Mouse (Mus musculus) bone marrow macrophage, adult 2 months (primary cell): ENCODE measurements around the gene Vax2. TPM values are rescaled to one million over a fixed set of nuclear protein-coding genes. Genes with fewer than 3 reads are reported as not detected.
A peak's percentile ranks its signal among the peaks of the same experiment; 100 is the strongest.

ENCODE experiments used
- H3K27ac ChIP-seq: 2 replicates; pipeline ENCODE4 v1.5.1; 2012; ENCODE audit warnings: low read depth, low read length; ENCODE audit not compliant: insufficient read depth
- H3K4me1 ChIP-seq: 2 replicates; pipeline ENCODE4 v1.6.1; 2012; ENCODE audit warnings: low read length; ENCODE audit not compliant: control insufficient read depth, insufficient read depth
- H3K4me3 ChIP-seq: 2 replicates; pipeline ENCODE4 v1.5.1; 2012; ENCODE audit warnings: mild to moderate bottlenecking, low read length, moderate library complexity; ENCODE audit not compliant: insufficient read depth
- CTCF ChIP-seq: IDR thresholded peaks from 2 replicates; pipeline ENCODE4 v1.5.1; 2012; ENCODE audit warnings: low read depth, mild to moderate bottlenecking, low read length, moderate library complexity
- POLR2A ChIP-seq: IDR thresholded peaks from 2 replicates; pipeline ENCODE4 v1.6.1; 2012; ENCODE audit warnings: mild to moderate bottlenecking, low read depth, low read length, borderline replicate concordance
- polyA plus RNA-seq: library from polyadenylated mRNA; stranded (reverse); fragments of >200 nt; gene quantifications from 2 replicates; pipeline ENCODE4 v1.2.4, GENCODE M21; 2012; ENCODE audit not compliant: missing spikeins, insufficient read depth, insufficient read length

The Vax2 gene
- polyA plus RNA-seq, 1 experiment: not detected

DNA sequence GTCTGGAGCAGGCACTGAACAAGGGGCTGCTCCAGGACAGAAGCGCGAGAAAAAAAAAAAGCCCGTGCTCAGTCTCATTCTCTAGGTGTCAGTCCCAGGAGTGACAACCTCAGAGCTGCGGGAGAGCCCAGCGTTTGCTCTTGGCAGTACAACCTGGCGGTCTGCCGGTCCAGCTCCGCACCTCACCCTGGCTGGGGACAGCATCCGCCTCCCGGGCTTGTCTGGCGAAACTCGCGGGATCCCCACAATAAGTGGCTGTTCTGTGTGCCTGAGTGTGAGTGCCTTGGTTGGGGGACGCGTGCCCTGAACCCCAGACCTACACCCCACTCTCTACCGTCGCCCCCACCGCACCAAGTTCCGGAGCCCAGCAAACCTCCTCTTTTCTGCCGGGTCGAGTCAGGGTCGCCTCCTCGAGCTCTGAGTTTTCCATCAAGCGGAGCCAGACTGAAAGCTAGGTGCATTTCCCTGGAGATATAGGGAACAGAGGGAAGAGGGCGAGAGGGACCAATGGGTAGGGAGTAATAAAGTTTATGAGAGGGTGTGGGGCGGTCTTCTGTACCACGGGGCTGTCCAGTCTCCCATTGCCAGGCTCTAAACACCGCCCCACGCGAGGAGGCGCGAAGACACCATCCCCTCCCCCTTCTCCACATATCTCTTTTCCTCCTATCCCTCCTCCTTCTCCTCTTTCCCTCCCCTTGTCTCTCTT lies 550 bp upstream of the Vax2 start:
- TF ChIP-seq CTCF (no peak), POLR2A (no peak)
- no peaks in the 10 kb centered on the region for H3K4me1 ChIP-seq
- peak overlapping the region; percentile 35 for H3K4me3 ChIP-seq
- H3K27ac ChIP-seq: no peak overlapping the region

DNA sequence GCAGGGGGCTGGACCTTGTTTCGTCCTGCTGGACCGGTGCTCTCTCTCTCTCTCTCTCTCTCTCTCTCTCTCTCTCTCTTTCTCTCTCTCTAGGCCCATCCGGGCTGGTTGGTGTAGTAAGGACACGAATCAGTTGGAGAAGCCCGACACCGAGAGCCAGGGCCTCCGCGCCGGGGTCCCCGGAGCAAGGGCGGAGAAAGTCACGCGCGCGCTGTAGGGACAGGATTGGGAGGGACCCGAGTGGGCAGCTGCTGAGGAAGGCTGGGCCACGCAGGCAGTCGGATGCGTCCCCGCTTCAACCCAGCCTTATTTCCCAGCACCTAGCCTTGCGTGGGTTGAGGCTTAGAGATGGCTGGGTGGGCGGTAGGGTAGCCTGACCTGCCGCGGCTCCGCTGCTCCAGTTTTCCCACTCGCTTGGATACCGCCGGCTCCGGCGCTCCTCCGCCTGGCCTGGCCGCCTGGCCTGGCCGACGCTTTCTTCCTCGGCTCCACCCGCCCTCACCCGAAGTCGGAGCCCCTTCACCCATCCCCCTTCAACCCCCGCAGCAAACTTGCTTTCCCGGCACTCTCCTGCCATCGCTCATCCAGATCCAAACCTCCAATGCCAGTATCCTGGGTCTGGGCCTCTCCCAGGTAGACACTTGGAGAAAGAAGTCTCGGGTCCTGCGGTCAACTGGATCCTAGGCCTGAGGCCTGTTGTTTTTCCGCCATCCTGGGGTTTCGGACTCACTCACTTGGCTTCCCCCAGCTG lies 836 bp downstream of the Vax2 start:
- TF ChIP-seq POLR2A (no peak), CTCF (no peak)
- H3K4me1 ChIP-seq: no peaks in the 10 kb centered on the region
- H3K27ac ChIP-seq: no peak overlapping the region
- 0 out of 2 replicates have a peak overlapping the region, but pooled peaks have one; percentile 30 for H3K4me3 ChIP-seq

DNA sequence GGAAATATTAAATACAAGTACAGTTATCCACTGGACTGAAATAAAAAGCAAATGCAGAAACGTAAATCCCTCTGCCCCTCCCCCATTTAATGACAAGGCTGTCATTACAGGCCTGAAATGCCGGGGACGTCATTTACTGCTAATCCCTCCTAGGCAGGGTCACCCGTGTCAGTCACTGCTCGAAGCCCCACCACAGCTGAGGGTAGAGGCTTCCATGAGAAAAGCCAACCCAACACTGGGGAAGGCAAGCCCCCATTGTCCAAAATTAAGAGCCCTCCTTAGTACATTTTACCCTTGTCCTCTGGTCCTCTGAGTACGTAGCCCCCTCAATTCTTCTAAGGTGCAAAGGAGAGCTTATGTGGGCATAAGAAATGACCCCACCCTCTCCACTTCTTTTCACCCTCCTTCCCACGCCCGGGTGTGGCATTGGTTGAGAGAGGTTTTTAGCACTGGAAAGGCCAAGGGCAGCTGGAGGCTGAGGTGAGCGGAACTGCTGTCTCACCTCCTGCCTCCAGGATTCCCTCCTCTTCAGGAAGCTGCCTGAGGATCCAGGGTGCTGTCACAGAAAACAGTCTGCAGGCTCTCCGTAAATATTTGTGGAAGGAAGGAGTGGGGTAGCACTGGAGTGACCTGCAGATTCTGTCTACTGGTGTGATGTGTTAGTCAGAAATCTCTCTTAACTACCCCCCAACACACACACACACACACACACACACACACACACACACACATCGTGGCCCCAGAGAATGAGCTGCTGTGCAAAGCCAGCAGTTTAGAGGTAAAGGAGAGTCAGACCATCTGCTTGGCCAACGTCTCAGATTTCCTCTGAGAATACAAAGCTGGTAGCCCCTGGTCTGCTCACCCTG lies 2.4 kb downstream of the Vax2 start:
- Histone ChIP-seq H3K4me1 (no peaks in the 10 kb centered on the region), H3K27ac (no peak overlapping the region), H3K4me3 (no peak overlapping the region)
- no peak for TF ChIP-seq CTCF
- no peak for TF ChIP-seq POLR2A

DNA sequence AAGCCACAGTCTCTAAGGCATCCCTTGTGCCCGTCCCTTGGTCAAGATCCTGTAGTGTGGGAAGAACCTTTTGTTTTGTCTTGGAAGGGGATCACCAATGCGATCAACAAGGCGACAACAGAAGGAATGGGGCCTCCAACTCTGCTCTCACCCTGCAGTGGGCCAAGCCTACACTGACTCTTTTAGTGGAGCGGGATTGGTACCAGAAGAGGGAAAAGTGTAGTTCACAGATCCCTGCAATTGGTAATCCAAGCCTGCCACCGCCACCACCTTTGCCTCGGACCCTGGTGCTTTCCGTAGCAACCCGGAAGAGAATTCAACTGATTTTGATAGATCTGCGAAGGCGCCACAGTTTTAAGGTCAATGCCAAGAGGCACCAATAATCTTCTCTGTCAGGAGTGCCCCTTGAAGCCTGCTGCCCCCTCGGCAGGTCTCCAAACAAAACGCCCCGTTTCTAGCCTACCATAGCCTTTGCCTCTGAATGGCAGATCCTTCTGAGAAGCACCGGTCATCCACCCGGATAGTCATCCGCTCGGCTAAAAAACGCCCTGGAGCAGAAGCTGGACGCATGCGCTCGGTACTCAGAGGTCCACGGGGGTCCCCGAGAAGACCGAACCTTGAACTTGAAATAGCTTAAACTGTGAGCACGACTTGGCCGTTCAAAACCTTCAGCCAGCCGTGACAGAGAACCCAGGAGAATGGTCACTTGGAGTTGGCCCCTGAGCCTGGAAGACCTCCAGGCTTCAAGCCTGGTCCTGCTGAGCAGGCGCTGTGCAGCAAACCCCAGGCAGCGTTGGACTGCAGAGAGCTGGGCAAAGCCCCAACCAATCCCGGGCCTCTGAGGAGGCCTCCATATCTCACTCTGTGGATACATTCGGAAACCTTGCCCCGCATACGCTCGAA lies 3.4 kb downstream of the Vax2 start:
- TF ChIP-seq POLR2A (no peak), CTCF (no peak)
- H3K27ac ChIP-seq: no peak overlapping the region
- no peaks in the 10 kb centered on the region for H3K4me1 ChIP-seq
- H3K4me3 ChIP-seq: no peak overlapping the region

DNA sequence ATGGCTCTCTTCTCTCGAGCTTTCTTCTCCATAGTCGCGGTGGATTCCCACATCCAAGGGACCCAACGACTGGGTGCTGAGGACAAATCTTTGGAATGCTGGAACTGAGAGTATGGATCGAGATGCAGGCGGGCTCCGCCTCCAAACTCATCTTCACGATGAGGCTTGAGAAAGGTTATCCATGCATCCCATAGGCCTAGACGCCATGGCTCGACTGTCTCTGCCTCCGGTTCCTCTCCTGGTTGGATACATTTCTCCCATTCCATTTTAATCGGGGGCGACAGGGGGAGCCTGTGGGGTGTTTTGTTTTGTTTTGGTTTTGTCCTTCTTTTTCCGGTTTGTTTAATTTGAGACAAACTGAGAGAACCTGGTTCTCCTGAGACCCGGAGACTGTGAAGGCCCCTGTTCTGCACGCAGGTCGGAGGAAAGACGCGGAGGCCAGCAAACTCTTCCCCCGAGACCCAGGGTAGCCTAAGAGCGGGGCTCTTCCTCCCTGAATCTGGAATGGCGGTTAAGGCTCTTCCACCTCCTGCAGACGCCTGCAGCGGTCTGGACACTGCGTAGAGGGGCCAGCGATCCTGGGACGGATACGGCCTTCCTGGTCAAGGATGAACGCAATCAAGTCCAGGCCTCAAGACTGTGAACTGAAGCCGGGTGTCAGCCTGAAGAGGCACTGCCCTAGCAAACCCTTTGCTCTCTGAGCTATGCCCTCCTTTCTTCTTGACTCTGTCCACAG lies 4.6 kb downstream of the Vax2 start:
- Histone ChIP-seq H3K4me1 (no peaks in the 10 kb centered on the region), H3K27ac (no peak overlapping the region), H3K4me3 (no peak overlapping the region)
- no peak for TF ChIP-seq POLR2A
- no peak for TF ChIP-seq CTCF

DNA sequence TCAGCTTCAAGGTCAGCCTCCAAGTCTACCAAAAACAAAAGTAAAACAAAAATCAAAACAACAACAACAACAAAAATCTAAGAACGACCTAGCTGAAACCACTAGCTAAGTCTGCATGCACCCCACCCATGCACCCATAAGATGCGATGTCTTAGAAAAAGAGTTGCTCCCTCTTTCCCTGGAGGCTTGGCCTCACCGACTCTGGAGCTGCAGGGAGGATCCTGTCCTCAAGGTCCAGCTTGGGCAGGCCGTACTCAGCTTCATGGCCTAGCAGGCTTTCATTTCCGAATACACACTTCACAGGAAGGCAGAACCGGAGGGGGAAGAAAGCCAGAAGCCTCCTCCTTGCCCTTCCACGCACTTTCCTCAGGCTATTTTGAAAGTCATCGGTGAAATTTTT lies 6.0 kb downstream of the Vax2 start:
- H3K27ac ChIP-seq: no peak overlapping the region
- TF ChIP-seq POLR2A: no peak
- no peak overlapping the region for H3K4me3 ChIP-seq
- H3K4me1 ChIP-seq: no peaks in the 10 kb centered on the region

DNA sequence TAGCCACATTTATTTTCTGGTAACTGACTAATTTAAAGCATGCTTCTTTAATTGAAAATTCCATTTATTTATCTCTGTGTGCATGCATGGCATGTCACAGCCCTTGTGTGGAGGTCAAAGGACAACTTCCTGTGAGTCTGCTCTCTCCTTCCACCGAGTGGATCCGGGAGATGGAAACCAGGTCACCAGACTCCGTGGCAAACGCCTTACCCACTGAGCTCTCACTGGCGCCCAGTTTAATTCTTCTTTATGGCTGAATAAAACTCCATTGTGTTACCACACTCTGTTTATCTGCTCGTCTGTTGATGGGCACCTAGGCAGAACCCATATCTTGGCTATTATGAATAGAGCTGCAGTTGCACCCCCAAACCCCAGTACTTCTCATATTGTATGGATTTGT lies 11.5 kb downstream of the Vax2 start:
- TF ChIP-seq CTCF: no peak
- TF ChIP-seq POLR2A: no peak
- H3K4me3 ChIP-seq: no peak overlapping the region
- peaks cover 2% of the 10 kb centered on the region for H3K4me1 ChIP-seq
- H3K27ac ChIP-seq: no peak overlapping the region

DNA sequence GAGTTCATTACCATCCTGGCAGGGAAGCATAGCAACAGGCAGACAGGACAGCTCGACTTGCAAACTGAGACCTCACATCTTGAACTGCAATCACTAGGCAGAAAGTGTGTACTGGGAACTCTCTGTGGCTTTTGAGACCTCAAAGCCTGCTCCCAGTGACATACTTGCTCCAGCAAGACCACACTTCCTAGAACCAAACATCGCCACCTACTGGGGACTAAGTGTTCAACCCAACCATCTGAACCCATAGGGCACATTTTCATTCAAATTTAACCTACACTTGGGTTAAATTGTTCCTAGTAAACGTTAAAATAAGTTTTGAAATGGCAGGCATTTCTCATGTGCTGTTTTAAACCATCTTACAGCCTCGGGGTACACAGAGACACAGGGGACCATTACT lies 16.1 kb downstream of the Vax2 start:
- no peak overlapping the region for H3K27ac ChIP-seq
- peaks cover 2% of the 10 kb centered on the region for H3K4me1 ChIP-seq
- no peak overlapping the region for H3K4me3 ChIP-seq
- TF ChIP-seq POLR2A: no peak
- no peak for TF ChIP-seq CTCF
